Mouse (Mus musculus): Measurements from ENCODE around the gene Syn3. TPM values are rescaled to one million over a fixed set of nuclear protein-coding genes. Genes with fewer than 3 reads are reported as not detected.

The Syn3 gene
- polyA plus RNA-seq, 1 experiment, result 0.84 TPM

- DNase-seq, result no peak
- WGBS, result 84% methylated on average over 8 of the region's 8 CpGs
- H3K4me3 ChIP-seq (ENCODE audit: control insufficient read depth, insufficient read depth, low read length), result no peak overlapping the region
Observed at GRCm38 (mm10) chr10:86063018-86063384, 435.7 kb downstream of the Syn3 start.

GRCm38 (mm10) chr10:86062261-86063017, 436.3 kb downstream of the Syn3 start:
- Histone ChIP-seq H3K27me3 (ENCODE audit: control insufficient read depth, insufficient read depth, low read length) (no peaks in the 10 kb centered on the region), H3K4me3 (ENCODE audit: control insufficient read depth, insufficient read depth, low read length) (no peak overlapping the region), H3K27ac (ENCODE audit: control insufficient read depth, insufficient read depth, low read length) (no peak overlapping the region), H3K4me1 (replicated peaks; ENCODE audit: control insufficient read depth, insufficient read depth, low read length) (no peaks in the 10 kb centered on the region), H3K36me3 (ENCODE audit: control insufficient read depth, insufficient read depth, low read length) (no peaks in the 10 kb centered on the region)
- no peak for TF ChIP-seq POLR2A (IDR thresholded peaks at IDR 0.05; ENCODE audit: control insufficient read depth, extremely low read depth, insufficient read depth, low read length, poor library complexity)
- no peak for TF ChIP-seq CTCF (IDR thresholded peaks at IDR 0.05; ENCODE audit: borderline replicate concordance, control insufficient read depth, extremely low read depth, insufficient read depth, low read length, poor library complexity)
- DNase-seq, result no peak
- WGBS, result 89% methylated on average over 5 of the region's 5 CpGs

More at GRCm38 (mm10) chr10:86063018-86063384, 435.7 kb downstream of the Syn3 start:
- no peak for TF ChIP-seq CTCF (IDR thresholded peaks at IDR 0.05; ENCODE audit: borderline replicate concordance, control insufficient read depth, extremely low read depth, insufficient read depth, low read length, poor library complexity)
- TF ChIP-seq POLR2A (IDR thresholded peaks at IDR 0.05; ENCODE audit: control insufficient read depth, extremely low read depth, insufficient read depth, low read length, poor library complexity), result no peak
- Histone ChIP-seq H3K36me3 (ENCODE audit: control insufficient read depth, insufficient read depth, low read length) (no peaks in the 10 kb centered on the region), H3K27ac (ENCODE audit: control insufficient read depth, insufficient read depth, low read length) (no peak overlapping the region), H3K27me3 (ENCODE audit: control insufficient read depth, insufficient read depth, low read length) (no peaks in the 10 kb centered on the region), H3K4me1 (replicated peaks; ENCODE audit: control insufficient read depth, insufficient read depth, low read length) (no peaks in the 10 kb centered on the region)

GRCm38 (mm10) chr10:86060267-86060666, 438.4 kb downstream of the Syn3 start:
- Histone ChIP-seq H3K4me3 (ENCODE audit: control insufficient read depth, insufficient read depth, low read length) (no peak overlapping the region), H3K27me3 (ENCODE audit: control insufficient read depth, insufficient read depth, low read length) (no peaks in the 10 kb centered on the region), H3K36me3 (ENCODE audit: control insufficient read depth, insufficient read depth, low read length) (no peaks in the 10 kb centered on the region), H3K4me1 (replicated peaks; ENCODE audit: control insufficient read depth, insufficient read depth, low read length) (no peaks in the 10 kb centered on the region), H3K27ac (ENCODE audit: control insufficient read depth, insufficient read depth, low read length) (no peak overlapping the region)
- 86% methylated on average over 3 of the region's 3 CpGs for WGBS
- TF ChIP-seq POLR2A (IDR thresholded peaks at IDR 0.05; ENCODE audit: control insufficient read depth, extremely low read depth, insufficient read depth, low read length, poor library complexity) (no peak), CTCF (IDR thresholded peaks at IDR 0.05; ENCODE audit: borderline replicate concordance, control insufficient read depth, extremely low read depth, insufficient read depth, low read length, poor library complexity) (no peak)
- no peak for DNase-seq

- Histone ChIP-seq H3K4me3 (ENCODE audit: control insufficient read depth, insufficient read depth, low read length) (no peak overlapping the region), H3K4me1 (replicated peaks; ENCODE audit: control insufficient read depth, insufficient read depth, low read length) (no peaks in the 10 kb centered on the region), H3K36me3 (ENCODE audit: control insufficient read depth, insufficient read depth, low read length) (no peaks in the 10 kb centered on the region), H3K27me3 (ENCODE audit: control insufficient read depth, insufficient read depth, low read length) (no peaks in the 10 kb centered on the region), H3K27ac (ENCODE audit: control insufficient read depth, insufficient read depth, low read length) (no peak overlapping the region)
- no peak for DNase-seq
- WGBS, result 86% methylated on average over 2 of the region's 2 CpGs
- no peak for TF ChIP-seq CTCF (IDR thresholded peaks at IDR 0.05; ENCODE audit: borderline replicate concordance, control insufficient read depth, extremely low read depth, insufficient read depth, low read length, poor library complexity)
- no peak for TF ChIP-seq POLR2A (IDR thresholded peaks at IDR 0.05; ENCODE audit: control insufficient read depth, extremely low read depth, insufficient read depth, low read length, poor library complexity)
Observed at GRCm38 (mm10) chr10:86057712-86058111, 441.0 kb downstream of the Syn3 start.

GRCm38 (mm10) chr10:86057286-86057685, 441.4 kb downstream of the Syn3 start:
- no peak overlapping the region for H3K4me3 ChIP-seq (ENCODE audit: control insufficient read depth, insufficient read depth, low read length)
- H3K27ac ChIP-seq (ENCODE audit: control insufficient read depth, insufficient read depth, low read length), result no peak overlapping the region
- no peaks in the 10 kb centered on the region for H3K4me1 ChIP-seq (replicated peaks; ENCODE audit: control insufficient read depth, insufficient read depth, low read length)
- 97% methylated on average over 11 of the region's 11 CpGs for WGBS
- no peak for DNase-seq
- no peaks in the 10 kb centered on the region for H3K27me3 ChIP-seq (ENCODE audit: control insufficient read depth, insufficient read depth, low read length)
- no peaks in the 10 kb centered on the region for H3K36me3 ChIP-seq (ENCODE audit: control insufficient read depth, insufficient read depth, low read length)
- no peak for TF ChIP-seq CTCF (IDR thresholded peaks at IDR 0.05; ENCODE audit: borderline replicate concordance, control insufficient read depth, extremely low read depth, insufficient read depth, low read length, poor library complexity)
- no peak for TF ChIP-seq POLR2A (IDR thresholded peaks at IDR 0.05; ENCODE audit: control insufficient read depth, extremely low read depth, insufficient read depth, low read length, poor library complexity)

GRCm38 (mm10) chr10:86056297-86056903, 442.3 kb downstream of the Syn3 start:
- H3K27me3 ChIP-seq (ENCODE audit: control insufficient read depth, insufficient read depth, low read length), result no peaks in the 10 kb centered on the region
- H3K4me3 ChIP-seq (ENCODE audit: control insufficient read depth, insufficient read depth, low read length), result no peak overlapping the region
- no peak for DNase-seq
- no peak overlapping the region for H3K27ac ChIP-seq (ENCODE audit: control insufficient read depth, insufficient read depth, low read length)
- no peak for TF ChIP-seq CTCF (IDR thresholded peaks at IDR 0.05; ENCODE audit: borderline replicate concordance, control insufficient read depth, extremely low read depth, insufficient read depth, low read length, poor library complexity)
- 92% methylated on average over 8 of the region's 8 CpGs for WGBS
- H3K36me3 ChIP-seq (ENCODE audit: control insufficient read depth, insufficient read depth, low read length), result no peaks in the 10 kb centered on the region
- no peaks in the 10 kb centered on the region for H3K4me1 ChIP-seq (replicated peaks; ENCODE audit: control insufficient read depth, insufficient read depth, low read length)

All from thymus, adult 2 months (tissue).